Mouse (Mus musculus): ENCODE results near the gene Gm21976. TPM values are rescaled to one million over a fixed set of nuclear protein-coding genes. Genes with fewer than 3 reads are reported as not detected.
A peak's percentile ranks its signal among the peaks of the same experiment; 100 is the strongest.

Gm21976 gene
- polyA plus RNA-seq, 1 experiment from 2014 or later, result not detected

GRCm38 (mm10) chr13:98336205-98336604 lies 56.5 kb downstream of the Gm21976 start:
- H3K4me3 ChIP-seq (replicated peaks; ENCODE audit: low read length), result no peak overlapping the region
- H3K4me2 ChIP-seq (replicated peaks), result no peak overlapping the region
- H3K27ac ChIP-seq, result no peak overlapping the region
- H3K27me3 ChIP-seq (ENCODE audit: control insufficient read depth, insufficient read depth, low read length), result no peaks in the 10 kb centered on the region; the same call in 1 of the 2 replicates
- DNase-seq (ENCODE audit: low spot score) (no peak), ATAC-seq (ENCODE audit: low FRiP score) (no peak)
- H3K36me3 ChIP-seq (replicated peaks; ENCODE audit: control insufficient read depth, insufficient read depth), result no peaks in the 10 kb centered on the region
- no peaks in the 10 kb centered on the region for H3K9me3 ChIP-seq (ENCODE audit: control insufficient read depth, low read length)
- WGBS, result 100% methylated on average over 1 of the region's 1 CpGs
- no peaks in the 10 kb centered on the region for H3K4me1 ChIP-seq (replicated peaks; ENCODE audit: control insufficient read depth, insufficient read depth, low read length)
- no peak overlapping the region for H3K9ac ChIP-seq

DNA sequence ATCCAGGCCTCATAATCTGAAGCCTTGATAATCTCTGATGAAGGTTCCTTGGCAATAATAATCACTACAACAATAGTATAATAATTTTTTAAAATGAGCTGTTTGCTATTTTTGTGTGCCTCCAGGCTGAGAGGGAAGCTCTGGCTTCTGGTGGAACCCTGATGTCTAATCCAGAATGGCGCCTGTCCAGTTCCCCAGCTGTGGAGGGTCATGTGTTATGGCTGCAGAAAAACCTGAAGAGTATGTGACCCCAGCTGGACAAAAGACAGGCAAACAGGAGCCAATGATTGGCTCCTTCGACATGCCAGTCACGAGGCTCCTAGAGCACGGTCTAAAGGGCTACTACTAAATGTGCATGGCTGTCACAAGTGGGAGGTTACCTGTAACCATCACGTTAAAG lies 60.8 kb downstream of the Gm21976 start:
- Histone ChIP-seq H3K4me2 (replicated peaks) (no peak overlapping the region), H3K4me1 (replicated peaks; ENCODE audit: control insufficient read depth, insufficient read depth, low read length) (no peaks in the 10 kb centered on the region), H3K9me3 (ENCODE audit: control insufficient read depth, low read length) (no peaks in the 10 kb centered on the region), H3K27ac (no peak overlapping the region), H3K36me3 (replicated peaks; ENCODE audit: control insufficient read depth, insufficient read depth) (no peaks in the 10 kb centered on the region), H3K9ac (no peak overlapping the region), H3K27me3 (ENCODE audit: control insufficient read depth, insufficient read depth, low read length) (peaks cover 13% of the 10 kb centered on the region; the same call in 1 of the 2 replicates), H3K4me3 (replicated peaks; ENCODE audit: low read length) (no peak overlapping the region)
- WGBS, result 65% methylated on average over 5 of the region's 5 CpGs
- ATAC-seq (ENCODE audit: low FRiP score) (no peak), DNase-seq (ENCODE audit: low spot score) (no peak)

DNA sequence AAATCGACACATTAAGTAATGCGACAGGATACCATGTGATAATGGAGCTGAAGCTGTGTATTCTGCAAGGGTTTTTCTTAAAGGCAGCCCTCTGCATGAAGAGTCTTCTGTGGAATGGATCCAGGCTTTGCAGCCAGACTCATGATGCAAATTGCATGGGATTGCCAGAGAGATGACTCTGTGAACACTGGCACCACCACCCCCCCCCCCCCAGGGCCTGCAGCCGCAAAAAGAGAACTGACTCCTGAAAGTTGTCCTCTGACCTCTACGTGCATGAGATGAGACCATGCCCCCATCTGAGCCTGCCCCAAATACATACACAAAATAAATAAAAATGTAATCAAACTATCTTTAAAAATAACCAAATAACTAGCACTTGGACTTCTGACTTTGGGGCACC lies 69.8 kb downstream of the Gm21976 start:
- Histone ChIP-seq H3K27me3 (ENCODE audit: control insufficient read depth, insufficient read depth, low read length) (peaks cover 75% of the 10 kb centered on the region), H3K4me2 (replicated peaks) (no peak overlapping the region), H3K4me3 (replicated peaks; ENCODE audit: low read length) (no peak overlapping the region), H3K36me3 (replicated peaks; ENCODE audit: control insufficient read depth, insufficient read depth) (no peaks in the 10 kb centered on the region), H3K9me3 (ENCODE audit: control insufficient read depth, low read length) (no peaks in the 10 kb centered on the region), H3K27ac (no peak overlapping the region), H3K9ac (no peak overlapping the region), H3K4me1 (replicated peaks; ENCODE audit: control insufficient read depth, insufficient read depth, low read length) (no peaks in the 10 kb centered on the region; the same call in 1 of the 2 replicates)
- 77% methylated on average over 4 of the region's 4 CpGs for WGBS
- ATAC-seq (ENCODE audit: low FRiP score) (no peak), DNase-seq (ENCODE audit: low spot score) (no peak)

DNA sequence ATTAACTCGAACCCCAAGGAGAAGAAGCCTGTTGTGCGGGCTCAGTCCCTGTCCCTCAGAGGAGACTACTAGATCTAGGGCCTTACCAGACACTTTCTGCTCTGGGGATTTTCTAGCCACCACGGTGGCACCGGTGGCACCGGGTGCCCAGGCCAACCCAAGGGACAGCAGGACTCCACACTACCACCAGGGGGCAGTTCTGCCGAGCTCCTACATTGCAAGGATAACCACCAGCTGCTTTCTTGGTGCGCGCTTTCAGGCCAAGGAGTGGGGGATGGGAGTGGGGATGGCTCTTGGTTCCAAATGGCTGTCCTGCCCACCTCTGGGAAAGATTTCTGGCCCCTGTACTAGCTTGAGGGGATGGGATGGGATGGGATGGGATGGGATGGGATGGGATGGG lies 71.8 kb downstream of the Gm21976 start:
- H3K9me3 ChIP-seq (ENCODE audit: control insufficient read depth, low read length), result no peaks in the 10 kb centered on the region
- H3K4me3 ChIP-seq (replicated peaks; ENCODE audit: low read length), result no peak overlapping the region
- peaks cover 5% of the 10 kb centered on the region; the same call in 1 of the 2 replicates for H3K4me1 ChIP-seq (replicated peaks; ENCODE audit: control insufficient read depth, insufficient read depth, low read length)
- DNase-seq (ENCODE audit: low spot score) (no peak), ATAC-seq (ENCODE audit: low FRiP score) (no peak)
- peaks cover 78% of the 10 kb centered on the region for H3K27me3 ChIP-seq (ENCODE audit: control insufficient read depth, insufficient read depth, low read length)
- H3K27ac ChIP-seq, result no peak overlapping the region
- no peaks in the 10 kb centered on the region for H3K36me3 ChIP-seq (replicated peaks; ENCODE audit: control insufficient read depth, insufficient read depth)
- no peak overlapping the region for H3K4me2 ChIP-seq (replicated peaks)
- 3% methylated on average over 8 of the region's 8 CpGs for WGBS
- H3K9ac ChIP-seq, result no peak overlapping the region

GRCm38 (mm10) chr13:98352381-98352975 lies 72.8 kb downstream of the Gm21976 start:
- no peak for ATAC-seq (ENCODE audit: low FRiP score)
- Histone ChIP-seq H3K9ac (no peak overlapping the region), H3K4me3 (replicated peaks; ENCODE audit: low read length) (no peak overlapping the region), H3K9me3 (ENCODE audit: control insufficient read depth, low read length) (no peaks in the 10 kb centered on the region), H3K4me2 (replicated peaks) (no peak overlapping the region), H3K36me3 (replicated peaks; ENCODE audit: control insufficient read depth, insufficient read depth) (no peaks in the 10 kb centered on the region), H3K27ac (no peak overlapping the region), H3K27me3 (ENCODE audit: control insufficient read depth, insufficient read depth, low read length) (peaks cover 82% of the 10 kb centered on the region), H3K4me1 (replicated peaks; ENCODE audit: control insufficient read depth, insufficient read depth, low read length) (peaks cover 5% of the 10 kb centered on the region; the same call in 1 of the 2 replicates)
- 12% methylated on average over 14 of the region's 14 CpGs for WGBS
- peak; percentile 58 for DNase-seq (ENCODE audit: low spot score)

DNA sequence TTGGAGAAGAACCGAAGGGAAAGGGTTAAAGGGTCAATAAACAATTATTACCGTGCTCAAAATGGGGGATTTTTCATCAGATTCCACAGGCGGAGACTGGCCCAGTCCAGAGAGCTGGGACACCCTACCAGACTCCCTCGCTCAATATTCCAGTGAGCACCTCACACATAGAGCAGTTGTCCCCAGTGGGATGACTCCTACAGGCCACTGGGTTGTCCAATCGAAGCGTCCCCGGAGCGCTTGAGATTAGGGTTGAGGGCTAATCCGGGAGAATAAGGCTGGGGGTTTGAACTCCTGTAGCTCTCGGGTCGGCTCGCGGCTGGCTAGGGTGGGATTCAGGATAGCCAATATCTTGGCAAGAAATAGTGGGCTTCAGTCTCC lies 74.0 kb downstream of the Gm21976 start:
- DNase-seq (ENCODE audit: low spot score) (no peak), ATAC-seq (ENCODE audit: low FRiP score) (no peak)

GRCm38 (mm10) chr13:98354090-98354801 lies 74.6 kb downstream of the Gm21976 start, which contains the start of gene Foxd1:
TSS of gene Foxd1 (plus strand) at chr13:98354242.
- H3K36me3 ChIP-seq (replicated peaks; ENCODE audit: control insufficient read depth, insufficient read depth), result no peaks in the 10 kb centered on the region
- peak within 1 kb of the TSS; percentile 45; the same call in 1 of the 2 replicates for H3K9ac ChIP-seq
- peaks cover 5% of the 10 kb centered on the region; the same call in 1 of the 2 replicates for H3K4me1 ChIP-seq (replicated peaks; ENCODE audit: control insufficient read depth, insufficient read depth, low read length)
- peak within 1 kb of the TSS; percentile 51 for H3K4me2 ChIP-seq (replicated peaks)
- DNase-seq (ENCODE audit: low spot score) (peak; percentile 39), ATAC-seq (ENCODE audit: low FRiP score) (peak; percentile 83)
- H3K27me3 ChIP-seq (ENCODE audit: control insufficient read depth, insufficient read depth, low read length), result peaks cover 86% of the 10 kb centered on the region
- H3K27ac ChIP-seq, result no peak within 1 kb of the TSS
- no peaks in the 10 kb centered on the region for H3K9me3 ChIP-seq (ENCODE audit: control insufficient read depth, low read length)
- H3K4me3 ChIP-seq (replicated peaks; ENCODE audit: low read length), result peak within 1 kb of the TSS; percentile 34
- WGBS, result under 1% methylated on average over 73 of the region's 76 CpGs

More for the DNA sequence above, 74.0 kb downstream of the Gm21976 start:
- H3K4me1 ChIP-seq (replicated peaks; ENCODE audit: control insufficient read depth, insufficient read depth, low read length), result peaks cover 5% of the 10 kb centered on the region; the same call in 1 of the 2 replicates
- H3K4me3 ChIP-seq (replicated peaks; ENCODE audit: low read length), result no peak overlapping the region
- H3K4me2 ChIP-seq (replicated peaks), result peak overlapping the region; percentile 51
- H3K9ac ChIP-seq, result no peak overlapping the region
- no peaks in the 10 kb centered on the region for H3K36me3 ChIP-seq (replicated peaks; ENCODE audit: control insufficient read depth, insufficient read depth)
- no peak overlapping the region for H3K27ac ChIP-seq
- under 1% methylated on average over 13 of the region's 13 CpGs for WGBS
- peaks cover 86% of the 10 kb centered on the region for H3K27me3 ChIP-seq (ENCODE audit: control insufficient read depth, insufficient read depth, low read length)
- no peaks in the 10 kb centered on the region for H3K9me3 ChIP-seq (ENCODE audit: control insufficient read depth, low read length)

DNA sequence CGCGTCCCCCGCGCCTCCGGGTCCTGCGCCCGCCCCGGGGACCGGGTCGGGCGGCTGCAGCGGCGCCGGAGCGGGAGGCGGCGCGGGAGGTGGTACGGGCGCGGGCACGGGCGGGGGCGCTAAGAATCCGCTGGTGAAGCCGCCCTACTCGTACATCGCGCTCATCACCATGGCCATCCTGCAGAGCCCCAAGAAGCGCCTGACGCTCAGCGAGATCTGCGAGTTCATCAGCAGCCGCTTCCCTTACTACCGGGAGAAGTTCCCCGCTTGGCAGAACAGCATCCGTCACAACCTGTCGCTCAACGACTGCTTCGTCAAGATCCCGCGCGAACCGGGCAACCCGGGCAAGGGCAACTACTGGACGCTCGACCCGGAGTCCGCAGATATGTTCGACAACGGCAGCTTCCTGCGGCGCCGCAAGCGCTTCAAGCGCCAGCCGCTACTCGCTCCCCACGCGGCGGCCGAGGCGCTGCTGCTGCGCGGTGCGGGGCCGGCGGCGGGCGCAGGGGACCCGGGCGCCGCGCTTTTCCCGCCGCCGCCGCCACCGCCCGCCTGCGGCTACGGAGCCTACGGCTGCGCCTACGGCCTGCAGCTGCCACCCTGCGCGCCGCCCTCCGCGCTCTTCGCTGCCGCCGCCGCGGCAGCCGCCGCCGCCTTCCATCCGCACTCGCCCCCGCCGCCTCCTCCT lies 75.3 kb downstream of the Gm21976 start:
- Histone ChIP-seq H3K27me3 (ENCODE audit: control insufficient read depth, insufficient read depth, low read length) (peaks cover 86% of the 10 kb centered on the region), H3K4me2 (replicated peaks) (peak overlapping the region; percentile 51), H3K4me1 (replicated peaks; ENCODE audit: control insufficient read depth, insufficient read depth, low read length) (peaks cover 5% of the 10 kb centered on the region; the same call in 1 of the 2 replicates), H3K9ac (peak overlapping the region; percentile 45; the same call in 1 of the 2 replicates), H3K36me3 (replicated peaks; ENCODE audit: control insufficient read depth, insufficient read depth) (no peaks in the 10 kb centered on the region), H3K4me3 (replicated peaks; ENCODE audit: low read length) (peak overlapping the region; percentile 34), H3K9me3 (ENCODE audit: control insufficient read depth, low read length) (no peaks in the 10 kb centered on the region), H3K27ac (no peak overlapping the region)
- under 1% methylated on average over 92 of the region's 102 CpGs for WGBS
- peak; percentile 39 for DNase-seq (ENCODE audit: low spot score)
- 0 out of 2 replicates have a peak, but pooled peaks have one; percentile 32 for ATAC-seq (ENCODE audit: low FRiP score)

GRCm38 (mm10) chr13:98355559-98356111 lies 75.9 kb downstream of the Gm21976 start:
- no peaks in the 10 kb centered on the region for H3K9me3 ChIP-seq (ENCODE audit: control insufficient read depth, low read length)
- H3K4me2 ChIP-seq (replicated peaks), result peak overlapping the region; percentile 51
- H3K4me1 ChIP-seq (replicated peaks; ENCODE audit: control insufficient read depth, insufficient read depth, low read length), result peaks cover 5% of the 10 kb centered on the region; the same call in 1 of the 2 replicates
- whole genome bisulfite sequencing, result under 1% methylated on average over 68 of the region's 81 CpGs
- H3K27ac ChIP-seq, result no peak overlapping the region
- peak overlapping the region; percentile 45; the same call in 1 of the 2 replicates for H3K9ac ChIP-seq
- ATAC-seq (ENCODE audit: low FRiP score) (no peak), DNase-seq (ENCODE audit: low spot score) (no peak)
- H3K27me3 ChIP-seq (ENCODE audit: control insufficient read depth, insufficient read depth, low read length), result peaks cover 86% of the 10 kb centered on the region
- H3K36me3 ChIP-seq (replicated peaks; ENCODE audit: control insufficient read depth, insufficient read depth), result no peaks in the 10 kb centered on the region
- peak overlapping the region; percentile 34 for H3K4me3 ChIP-seq (replicated peaks; ENCODE audit: low read length)

Measured in hindbrain, embryonic 14.5 days (tissue).